Mouse (Mus musculus) spleen, adult 18-20 months (tissue): ENCODE data around the gene Cald1.

Source experiments
- DNase-seq, 2 experiments: peaks; one replicate each; pipeline ENCODE4 v3.0.0; 2022; ENCODE audit warnings: mixed read lengths in 2 of 2

The Cald1 gene

GRCm38 (mm10) chr6:34615419-34615818 is 17.1 kb downstream of the Cald1 start:
- no peak for DNase-seq

- DNase-seq, result no peak
Measured at GRCm38 (mm10) chr6:34619494-34619893, 21.2 kb downstream of the Cald1 start.

GRCm38 (mm10) chr6:34620242-34620641 is 21.9 kb downstream of the Cald1 start:
- DNase-seq, result no peak

DNA sequence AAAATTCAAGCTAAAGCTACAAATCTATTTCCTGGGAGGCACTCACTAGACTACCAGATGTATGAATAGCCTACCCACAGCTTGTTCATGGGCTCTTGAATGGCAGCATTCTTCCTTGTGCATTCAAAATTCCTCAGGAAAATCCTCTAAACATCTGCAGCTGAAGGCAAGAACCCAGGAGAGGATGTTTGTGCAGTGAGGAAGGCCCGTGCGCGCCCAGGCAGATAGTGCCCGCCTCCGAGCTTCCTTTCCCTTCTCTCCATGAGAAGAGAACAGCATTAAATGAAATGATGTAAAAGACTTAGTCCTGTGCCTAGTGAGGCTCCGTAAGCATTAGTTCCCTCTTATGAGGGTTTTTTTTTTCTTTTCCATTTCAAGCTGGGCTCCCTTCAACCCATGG is 24.6 kb downstream of the Cald1 start:
- no peak for DNase-seq

GRCm38 (mm10) chr6:34623290-34623689 is 25.0 kb downstream of the Cald1 start:
- DNase-seq, result no peak

DNA sequence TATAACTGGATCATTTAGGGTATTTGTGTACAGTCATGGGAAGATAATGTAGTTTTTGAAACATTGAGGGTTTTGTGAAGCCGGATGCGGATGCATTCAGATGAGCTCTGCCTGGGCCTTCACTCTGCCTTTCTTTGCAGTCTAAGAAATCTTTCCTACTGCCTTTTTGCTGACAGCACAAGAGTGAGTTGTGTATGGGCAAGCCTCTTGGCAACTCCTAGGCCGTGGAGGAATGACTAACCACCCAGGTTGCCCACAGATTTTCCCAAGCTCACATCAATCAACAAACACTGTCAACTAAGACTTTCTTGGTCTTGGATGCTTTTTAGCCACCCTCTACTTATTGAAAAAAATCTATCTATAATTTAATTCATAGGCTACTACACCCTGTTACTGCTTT is 26.2 kb downstream of the Cald1 start:
- no peak for DNase-seq

GRCm38 (mm10) chr6:34626586-34627245 is 28.4 kb downstream of the Cald1 start:
- DNase-seq, result no peak

GRCm38 (mm10) chr6:34628131-34628530 is 29.8 kb downstream of the Cald1 start:
- no peak for DNase-seq

- DNase-seq, result no peak
Measured at GRCm38 (mm10) chr6:34633776-34634175, 35.5 kb downstream of the Cald1 start.

GRCm38 (mm10) chr6:34637588-34638438 is 39.5 kb downstream of the Cald1 start:
- DNase-seq, result no peak

DNA sequence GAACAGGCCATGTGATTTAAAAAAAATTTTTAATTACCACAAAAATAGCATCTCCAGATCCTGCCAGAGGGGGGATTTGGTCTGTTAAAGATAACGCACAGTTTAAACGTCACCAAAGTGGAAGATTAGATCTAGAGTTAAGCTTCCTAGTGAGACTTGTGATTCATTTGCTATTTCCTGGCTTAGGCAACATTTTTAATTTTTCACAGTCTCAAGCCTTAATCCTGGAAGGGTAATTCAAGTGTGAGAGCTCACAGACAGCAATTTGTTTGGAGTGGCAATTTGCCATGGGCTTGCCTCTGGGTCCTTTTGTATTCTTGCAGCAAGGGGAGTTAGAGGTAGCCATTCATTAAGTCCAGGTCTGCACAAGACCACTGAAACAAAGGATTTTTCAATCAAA is 40.4 kb downstream of the Cald1 start:
- no peak for DNase-seq

DNA sequence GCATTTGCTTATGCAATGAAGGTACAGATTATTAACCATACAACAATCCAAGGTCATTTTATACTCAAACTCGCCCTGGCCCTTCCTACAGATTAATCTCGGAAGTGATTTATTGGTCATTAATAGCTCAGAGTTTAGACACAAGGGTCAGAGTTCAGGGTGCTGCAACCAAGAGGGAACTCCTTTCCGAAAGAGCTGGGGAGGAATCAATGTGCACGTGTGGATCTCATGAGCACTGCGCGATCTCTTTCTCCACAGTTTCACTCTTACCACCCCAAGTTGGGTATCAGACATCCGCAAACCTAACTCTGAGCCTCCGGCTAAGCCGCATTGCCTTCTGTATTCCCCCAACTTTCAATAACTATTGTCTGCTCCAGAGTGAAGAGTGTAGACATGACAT is 41.9 kb downstream of the Cald1 start:
- DNase-seq, result no peak

DNA sequence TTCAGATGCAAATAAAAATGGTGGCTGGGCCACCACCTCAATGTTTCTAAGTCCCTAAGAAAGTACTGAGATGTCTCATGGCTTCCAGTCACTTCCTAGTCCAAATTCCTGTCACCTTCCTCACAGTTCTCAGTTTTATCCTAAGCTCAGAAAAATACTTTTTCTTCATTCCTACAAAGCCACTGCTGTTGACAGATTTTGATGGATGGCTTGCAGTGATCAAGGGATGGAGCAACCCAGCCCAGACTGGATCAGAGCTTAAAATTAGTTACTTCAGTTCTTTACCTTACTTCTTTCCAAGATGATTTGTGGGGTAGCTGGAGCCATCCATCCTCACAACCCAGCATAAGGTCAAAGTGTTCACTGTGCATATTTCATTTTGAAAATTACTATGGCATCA is 42.8 kb downstream of the Cald1 start:
- DNase-seq, result no peak

DNA sequence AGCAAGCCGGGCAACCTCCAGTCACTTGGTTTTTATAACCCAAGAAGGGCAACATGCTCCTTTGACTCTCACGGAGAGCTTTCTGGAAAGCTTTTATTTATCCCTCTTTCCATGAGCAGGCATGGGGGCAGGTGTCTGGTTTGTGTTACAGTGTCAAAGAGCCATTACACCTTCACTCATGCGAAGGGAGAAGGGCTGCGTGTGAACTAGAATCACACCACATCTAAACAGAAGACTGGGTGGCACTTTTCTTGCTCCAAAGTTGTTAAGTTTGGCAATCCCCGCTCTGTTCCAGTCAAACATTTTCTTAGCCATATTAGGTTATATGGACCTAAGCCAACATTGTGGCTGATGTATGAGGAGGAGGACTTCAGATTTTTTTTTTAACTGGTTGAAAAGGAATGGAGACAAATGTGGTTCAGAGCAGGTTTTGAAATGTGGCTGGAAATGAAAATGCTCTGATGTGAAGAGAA is 43.8 kb downstream of the Cald1 start:
- DNase-seq, result no peak

GRCm38 (mm10) chr6:34648017-34648787 is 49.9 kb downstream of the Cald1 start:
- DNase-seq, result no peak

GRCm38 (mm10) chr6:34651298-34651697 is 53.0 kb downstream of the Cald1 start:
- no peak for DNase-seq

GRCm38 (mm10) chr6:34655719-34656118 is 57.4 kb downstream of the Cald1 start:
- no peak for DNase-seq

- no peak for DNase-seq
Measured at GRCm38 (mm10) chr6:34658791-34659190, 60.5 kb downstream of the Cald1 start.

- no peak for DNase-seq
Measured at GRCm38 (mm10) chr6:34660724-34661123, 62.4 kb downstream of the Cald1 start.

DNA sequence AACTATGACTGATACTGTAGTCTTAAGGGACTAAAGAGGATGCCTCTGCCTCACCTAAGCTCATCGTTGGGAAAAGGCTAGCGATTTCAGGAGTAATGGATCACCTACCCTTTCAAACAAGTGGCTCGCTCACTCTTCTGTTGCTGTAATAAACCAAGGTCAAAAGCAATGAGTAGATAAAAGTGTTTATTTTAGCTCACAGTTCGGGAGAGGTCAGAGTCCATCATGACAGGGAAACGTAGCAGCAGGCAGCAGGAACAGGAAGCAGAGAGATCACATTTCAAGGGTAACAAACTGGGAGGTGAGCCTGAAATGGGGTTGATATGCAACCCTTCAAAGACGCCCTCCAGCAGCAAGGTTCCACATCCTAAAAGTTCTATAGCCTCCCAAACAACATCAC is 64.3 kb downstream of the Cald1 start:
- no peak for DNase-seq

DNA sequence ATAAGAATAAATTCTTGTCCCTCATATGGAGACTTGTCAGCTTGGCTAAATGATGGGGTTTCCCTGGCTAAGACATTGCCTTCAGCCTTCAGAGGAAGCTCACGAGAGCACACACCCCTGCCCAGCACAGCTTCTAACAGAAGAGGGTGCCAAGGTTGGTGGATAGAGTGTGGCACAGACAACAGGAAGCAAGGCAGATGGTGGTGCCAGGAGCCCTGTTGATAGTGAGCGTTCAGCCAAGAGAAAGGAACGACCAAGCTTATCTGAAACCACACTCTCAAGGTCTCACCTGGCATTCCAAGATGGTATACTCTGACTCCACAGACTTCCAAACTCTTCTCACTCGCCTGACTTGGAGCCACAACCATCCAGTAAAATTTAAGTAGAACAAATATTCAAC is 66.0 kb downstream of the Cald1 start:
- no peak for DNase-seq

DNA sequence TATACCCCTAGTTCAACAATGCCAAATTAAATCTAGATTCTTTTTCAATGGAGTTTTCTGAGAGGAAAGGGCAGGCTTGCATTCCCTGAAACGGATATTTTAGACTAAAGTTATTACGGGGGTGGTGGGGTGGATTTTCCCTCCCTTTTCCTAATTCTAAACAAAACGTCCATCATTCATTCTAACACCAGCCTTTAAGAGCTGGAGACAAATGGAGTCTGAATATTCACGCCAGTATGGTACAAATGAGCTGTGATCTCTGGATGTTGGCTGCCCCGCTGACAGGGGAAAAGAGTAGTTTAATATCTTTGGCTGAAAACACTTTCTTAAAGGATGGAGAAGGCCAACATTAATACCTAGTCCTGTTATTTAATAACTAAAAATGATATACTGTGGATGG is 66.4 kb downstream of the Cald1 start:
- DNase-seq, result no peak

GRCm38 (mm10) chr6:34668739-34669254 is 70.5 kb downstream of the Cald1 start:
- no peak for DNase-seq
